Mouse (Mus musculus) testis, adult 2 months (tissue): ENCODE measurements around the gene Gm20532.

Source experiments
- CTCF ChIP-seq: fragments of 200-500 bp; IDR thresholded peaks from 2 replicates; pipeline ENCODE4 v1.5.1; 2012; ENCODE audit warnings: low read depth, mild to moderate bottlenecking, inconsistent platforms, low read length, moderate library complexity; ENCODE audit not compliant: control insufficient read depth, insufficient read depth, insufficient replicate concordance
- POLR2A ChIP-seq: fragments of 200-500 bp; IDR thresholded peaks from 2 replicates; pipeline ENCODE4 v1.6.1; 2012; ENCODE audit warnings: low read depth, mild to moderate bottlenecking, inconsistent platforms, low read length, moderate library complexity; ENCODE audit not compliant: control insufficient read depth

GRCm38 (mm10) chr2:26663112-26663511 is 76.7 kb downstream of the Gm20532 start:
- TF ChIP-seq CTCF = no peak
- no peak for TF ChIP-seq POLR2A
